Mouse (Mus musculus) olfactory bulb, adult 2 months (tissue): ENCODE results near the gene Smim7. TPM values are rescaled to one million over a fixed set of nuclear protein-coding genes. Genes with fewer than 3 reads are reported as not detected.

ENCODE experiments used
- H3K27ac ChIP-seq: fragments of 200-500 bp; 2 replicates; pipeline ENCODE4 v1.5.1; 2012; ENCODE audit warnings: low read depth, low read length; ENCODE audit not compliant: insufficient read depth
- H3K4me1 ChIP-seq: fragments of 200-500 bp; 2 replicates; pipeline ENCODE4 v1.6.1; 2012; ENCODE audit warnings: low read length; ENCODE audit not compliant: control insufficient read depth, insufficient read depth
- H3K4me3 ChIP-seq: fragments of 200-500 bp; 2 replicates; pipeline ENCODE4 v1.5.1; 2012; ENCODE audit warnings: mild to moderate bottlenecking, low read depth, low read length, moderate library complexity; ENCODE audit not compliant: insufficient read depth
- CTCF ChIP-seq: fragments of 200-500 bp; IDR thresholded peaks from 2 replicates; pipeline ENCODE4 v1.5.1; 2012; ENCODE audit warnings: low read depth, mild to moderate bottlenecking, low read length, moderate library complexity; ENCODE audit not compliant: insufficient read depth
- POLR2A ChIP-seq: fragments of 200-500 bp; IDR thresholded peaks from 2 replicates; pipeline ENCODE4 v1.6.1; 2012; ENCODE audit warnings: mild to moderate bottlenecking, low read depth, low read length, moderate library complexity; ENCODE audit not compliant: insufficient read depth
- WGBS: fragments of 180-500 bp; shearing (Covaris S2); methylation state at CpG from one replicate; pipeline ENCODE4 v1.1.7; 2018; 5-methylcytosine and 5-hydroxymethylcytosine counted together
- polyA plus RNA-seq: library from polyadenylated mRNA; stranded (reverse); fragments of >200 nt; gene quantifications from 2 replicates; pipeline ENCODE4 v1.2.4, GENCODE M21; 2012; ENCODE audit warnings: low replicate concordance; ENCODE audit not compliant: missing spikeins, insufficient read depth, insufficient read length

The Smim7 gene
- polyA plus RNA-seq, 1 experiment = not detected

- no peaks in the 10 kb centered on the region; the same call in 1 of the 2 replicates for H3K4me1 ChIP-seq
- H3K4me3 ChIP-seq = peak overlapping the region; percentile 92
- 6% methylated on average over 5 of the region's 5 CpGs for WGBS
- no peak for TF ChIP-seq POLR2A
- TF ChIP-seq CTCF = no peak
- no peak overlapping the region for H3K27ac ChIP-seq
Measured at GRCm38 (mm10) chr8:72549314-72549892, 21.5 kb downstream of the Smim7 start.

DNA sequence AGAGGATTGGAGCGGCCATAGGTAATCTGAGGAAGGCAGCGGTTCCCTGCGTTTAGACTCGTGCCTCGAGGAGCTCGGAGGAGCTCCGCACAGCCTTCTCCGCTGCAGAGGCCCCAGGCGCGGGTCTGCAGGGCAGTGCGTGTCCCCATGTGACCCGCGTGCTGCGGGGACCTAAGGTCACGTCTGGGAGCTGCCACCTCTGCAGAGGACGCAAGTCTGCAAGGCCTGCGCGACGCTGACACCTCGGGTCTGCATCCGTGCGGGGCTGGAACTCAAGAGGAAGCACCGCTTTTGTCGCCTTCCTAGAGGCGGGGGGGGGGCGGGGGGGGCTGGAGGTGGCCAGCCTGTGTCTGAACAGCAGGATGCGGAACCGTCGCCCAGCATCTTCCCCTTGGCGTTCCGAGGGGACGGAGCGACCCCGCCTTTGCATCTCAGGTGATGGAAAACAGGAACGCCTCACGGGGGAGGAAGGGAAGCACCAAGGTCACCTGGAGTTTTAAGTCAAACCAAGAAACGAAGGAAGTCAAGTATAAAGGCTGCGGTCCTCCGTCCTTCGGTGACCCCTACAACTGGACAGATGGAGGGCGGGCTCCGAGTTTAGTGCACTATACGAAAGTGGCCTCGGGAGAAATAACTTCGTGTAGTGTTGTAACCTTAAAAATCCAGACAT lies 22.1 kb downstream of the Smim7 start:
- H3K27ac ChIP-seq = peak overlapping the region; percentile 28
- H3K4me1 ChIP-seq = no peaks in the 10 kb centered on the region; the same call in 1 of the 2 replicates
- WGBS = under 1% methylated on average over 45 of the region's 45 CpGs
- TF ChIP-seq CTCF (no peak), POLR2A (no peak)
- H3K4me3 ChIP-seq = peak overlapping the region; percentile 92

- H3K4me3 ChIP-seq = peak within 1 kb of the TSS; percentile 92
- peak within 1 kb of the TSS; percentile 28 for H3K27ac ChIP-seq
- no peaks in the 10 kb centered on the region; the same call in 1 of the 2 replicates for H3K4me1 ChIP-seq
- TF ChIP-seq CTCF (no peak), POLR2A (peak; percentile 64)
- WGBS = under 1% methylated on average over 92 of the region's 92 CpGs
Measured at GRCm38 (mm10) chr8:72547802-72548643, 22.9 kb downstream of the Smim7 start, which contains the start of gene Med26. Gene Med26, minus strand, starts transcription at chr8:72548270.

DNA sequence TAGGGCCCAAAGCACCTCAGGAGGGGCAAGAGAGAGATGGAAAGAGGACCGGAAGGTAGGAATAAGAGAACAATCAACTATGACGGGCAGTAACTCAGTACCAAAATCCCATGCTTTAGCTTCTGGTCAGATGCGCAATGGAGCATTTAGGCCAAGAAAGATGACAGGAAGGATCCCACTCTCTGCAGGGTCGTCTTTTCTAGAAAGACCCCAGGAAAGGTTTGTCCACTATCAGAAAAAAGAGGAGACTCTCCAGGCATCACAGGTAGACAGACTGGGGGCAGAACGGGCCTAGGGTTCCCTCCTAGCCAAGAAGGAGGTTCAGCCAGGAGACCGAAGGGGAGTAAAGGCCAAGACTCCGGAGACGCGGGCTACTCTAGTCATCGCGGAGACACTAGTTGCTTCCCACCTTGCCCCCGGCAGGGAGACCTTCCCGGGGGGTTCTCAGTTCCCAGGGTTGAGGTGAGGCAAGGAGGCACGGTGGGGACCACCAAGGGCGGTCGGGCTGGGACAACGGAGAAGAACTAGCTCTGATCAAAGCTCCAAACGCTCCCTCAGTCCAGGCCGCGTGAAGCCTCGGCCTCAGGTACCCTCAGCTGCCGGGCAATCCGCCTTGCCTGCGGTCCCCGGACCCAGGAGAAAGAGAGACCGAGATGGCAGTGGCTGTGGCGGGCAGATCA lies 23.6 kb downstream of the Smim7 start:
- no peak overlapping the region for H3K27ac ChIP-seq
- TF ChIP-seq CTCF (no peak), POLR2A (no peak)
- H3K4me1 ChIP-seq = no peaks in the 10 kb centered on the region; the same call in 1 of the 2 replicates
- H3K4me3 ChIP-seq = peak overlapping the region; percentile 92
- under 1% methylated on average over 27 of the region's 27 CpGs for WGBS

DNA sequence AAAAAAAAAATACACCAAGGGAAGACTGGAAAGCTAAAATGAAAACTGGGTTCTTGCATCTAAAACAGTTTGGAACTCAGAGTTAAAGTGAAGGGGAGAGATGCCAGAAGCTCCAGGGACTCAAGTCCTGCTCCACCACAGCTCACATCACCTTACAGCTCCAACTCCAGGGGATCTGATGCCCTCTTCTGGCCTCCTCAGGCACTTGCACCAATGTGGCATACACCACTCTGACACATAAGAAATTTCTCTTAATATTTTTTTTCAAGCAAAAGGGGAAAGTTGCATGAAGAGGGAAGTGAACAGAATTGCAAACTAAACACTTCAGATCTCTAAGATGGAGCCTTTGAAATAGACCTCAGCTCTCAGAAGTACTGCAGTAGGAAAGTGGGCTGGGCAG lies 31.7 kb downstream of the Smim7 start:
- H3K4me3 ChIP-seq = no peak overlapping the region
- H3K27ac ChIP-seq = no peak overlapping the region
- no peaks in the 10 kb centered on the region for H3K4me1 ChIP-seq
- no peak for TF ChIP-seq POLR2A
- no peak for TF ChIP-seq CTCF

GRCm38 (mm10) chr8:72534888-72535287 lies 36.0 kb downstream of the Smim7 start:
- no peak overlapping the region for H3K4me3 ChIP-seq
- H3K27ac ChIP-seq = no peak overlapping the region
- no peaks in the 10 kb centered on the region for H3K4me1 ChIP-seq
- TF ChIP-seq CTCF (no peak), POLR2A (no peak)
- WGBS = 88% methylated on average over 3 of the region's 3 CpGs

DNA sequence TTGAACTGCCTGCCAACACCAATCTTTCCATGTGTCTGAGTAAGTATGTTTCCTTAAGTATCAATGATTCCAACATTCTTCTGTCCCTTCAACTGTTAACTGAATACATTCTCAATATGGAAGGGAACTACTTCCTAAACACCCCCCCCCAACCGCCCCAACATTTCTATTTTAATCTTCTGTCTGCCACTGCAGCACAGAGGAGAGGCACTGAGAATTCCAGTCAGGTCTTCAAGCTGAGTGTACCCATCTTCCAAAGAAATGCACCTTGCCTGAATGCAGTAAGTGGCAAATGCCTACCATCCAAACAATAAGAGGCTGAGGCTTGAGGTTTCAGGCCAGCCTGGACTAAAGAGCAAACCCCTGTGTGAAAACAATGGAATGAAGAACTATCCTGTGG lies 38.8 kb downstream of the Smim7 start:
- Histone ChIP-seq H3K27ac (no peak overlapping the region), H3K4me1 (no peaks in the 10 kb centered on the region), H3K4me3 (no peak overlapping the region)
- 71% methylated on average over 1 of the region's 1 CpGs for WGBS
- TF ChIP-seq POLR2A (no peak), CTCF (no peak)

GRCm38 (mm10) chr8:72521888-72522287 lies 49.0 kb downstream of the Smim7 start:
- Histone ChIP-seq H3K4me1 (0 out of 2 replicates have a peak, but pooled peaks cover 3% of the 10 kb centered on the region), H3K4me3 (no peak overlapping the region), H3K27ac (no peak overlapping the region)
- TF ChIP-seq POLR2A = no peak
